Mouse (Mus musculus): ENCODE results near the gene Defb26. TPM values are rescaled to one million over a fixed set of nuclear protein-coding genes. Genes with fewer than 3 reads are reported as not detected.

Gene Defb26
- polyA plus RNA-seq, 1 experiment from 2014 or later, result not detected

DNA sequence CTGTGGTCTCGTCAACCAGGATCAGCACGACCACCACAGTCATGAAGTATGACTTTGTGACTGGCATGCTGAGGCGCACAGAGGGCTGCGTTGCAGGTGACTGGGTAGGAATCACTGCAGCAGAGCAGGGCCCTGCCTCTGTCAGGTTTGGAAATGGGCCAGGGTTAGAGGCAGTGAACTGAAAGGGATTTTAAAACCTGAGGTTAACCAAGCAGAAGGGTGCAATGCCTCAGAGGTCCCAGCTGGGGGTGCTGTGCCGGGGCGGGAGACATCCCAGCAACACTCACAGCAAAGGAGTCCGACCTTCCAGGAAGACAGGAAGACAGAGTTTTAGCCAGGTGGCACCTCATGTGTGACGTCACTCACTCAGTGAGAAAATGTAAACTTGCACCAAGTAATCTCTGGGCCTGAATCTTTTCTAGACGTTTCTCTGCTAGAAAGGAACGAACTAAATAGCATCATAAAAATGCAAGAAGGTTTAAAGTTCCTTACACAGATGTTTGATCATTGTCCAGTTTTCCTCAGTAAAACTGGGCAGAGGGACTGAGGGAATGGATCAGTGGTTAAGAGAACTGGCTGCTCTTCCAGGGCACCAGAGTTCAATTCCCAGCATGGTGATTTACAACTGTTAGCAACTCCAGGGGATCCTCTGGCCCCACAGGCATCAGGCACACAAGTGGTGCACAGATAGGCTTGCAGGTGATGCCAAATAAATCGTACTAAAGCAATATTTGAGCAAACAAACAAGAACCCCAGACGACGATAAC is 28.6 kb upstream of the Defb26 start, which contains the start of gene Defb29:
Gene Defb29 (minus strand): TSS at position 155 of the 767 bp plus-strand sequence.
- 47% methylated on average over 13 of the region's 13 CpGs for WGBS
- no peak within 1 kb of the TSS for H3K9ac ChIP-seq (replicated peaks; ENCODE audit: low read depth, low read length)
- no peak within 1 kb of the TSS for H3K4me2 ChIP-seq (replicated peaks; ENCODE audit: low read depth, low read length)
- no peaks in the 10 kb centered on the region for H3K9me3 ChIP-seq (ENCODE audit: control insufficient read depth, low read depth, low read length)
- H3K4me1 ChIP-seq (ENCODE audit: control insufficient read depth, insufficient read depth, low read length), result no peaks in the 10 kb centered on the region
- H3K27me3 ChIP-seq (ENCODE audit: control insufficient read depth, insufficient read depth, low read length), result no peaks in the 10 kb centered on the region
- no peak for ATAC-seq (ENCODE audit: insufficient number of reproducible peaks, insufficient read depth, low FRiP score, low read depth)
- H3K36me3 ChIP-seq (ENCODE audit: control insufficient read depth, insufficient read depth, low read length), result no peaks in the 10 kb centered on the region
- H3K4me3 ChIP-seq (ENCODE audit: low read depth, low read length), result no peak within 1 kb of the TSS
- no peak within 1 kb of the TSS for H3K27ac ChIP-seq (ENCODE audit: low read length)

DNA sequence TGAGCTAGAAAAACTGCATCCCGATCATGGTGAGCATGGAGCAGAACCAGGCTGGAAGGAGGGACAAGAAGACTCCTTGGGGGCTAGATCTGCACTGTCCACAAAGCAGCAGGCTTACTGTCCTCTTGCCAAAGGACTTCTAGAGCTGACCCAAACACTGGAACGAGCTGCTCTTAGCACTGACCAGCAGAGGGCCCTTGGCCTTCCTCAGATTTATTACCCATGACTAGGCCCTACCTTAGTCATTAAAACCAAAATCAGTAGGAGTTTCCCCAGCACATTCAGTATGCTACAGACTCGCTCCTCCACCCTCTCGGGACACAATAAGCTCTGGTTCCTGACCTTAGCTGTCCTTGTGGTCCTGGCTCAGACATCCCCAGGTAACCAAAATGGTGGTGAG is 6.5 kb upstream of the Defb26 start, which contains the start of gene Defb28:
Gene Defb28 (plus strand): TSS at position 275 of the 400 bp plus-strand sequence.
- Histone ChIP-seq H3K36me3 (ENCODE audit: control insufficient read depth, insufficient read depth, low read length) (no peaks in the 10 kb centered on the region), H3K27ac (ENCODE audit: low read length) (no peak within 1 kb of the TSS), H3K4me1 (ENCODE audit: control insufficient read depth, insufficient read depth, low read length) (no peaks in the 10 kb centered on the region), H3K4me2 (replicated peaks; ENCODE audit: low read depth, low read length) (no peak within 1 kb of the TSS), H3K9ac (replicated peaks; ENCODE audit: low read depth, low read length) (no peak within 1 kb of the TSS), H3K9me3 (ENCODE audit: control insufficient read depth, low read depth, low read length) (no peaks in the 10 kb centered on the region), H3K27me3 (ENCODE audit: control insufficient read depth, insufficient read depth, low read length) (no peaks in the 10 kb centered on the region), H3K4me3 (ENCODE audit: low read depth, low read length) (no peak within 1 kb of the TSS)
- ATAC-seq (ENCODE audit: insufficient number of reproducible peaks, insufficient read depth, low FRiP score, low read depth), result no peak
- 76% methylated on average over 4 of the region's 4 CpGs for WGBS

GRCm38 (mm10) chr2:152516084-152516483 is 4.6 kb upstream of the Defb26 start:
- Histone ChIP-seq H3K4me3 (ENCODE audit: low read depth, low read length) (no peak overlapping the region), H3K9me3 (ENCODE audit: control insufficient read depth, low read depth, low read length) (no peaks in the 10 kb centered on the region), H3K4me1 (ENCODE audit: control insufficient read depth, insufficient read depth, low read length) (no peaks in the 10 kb centered on the region), H3K27me3 (ENCODE audit: control insufficient read depth, insufficient read depth, low read length) (no peaks in the 10 kb centered on the region), H3K27ac (ENCODE audit: low read length) (no peak overlapping the region), H3K4me2 (replicated peaks; ENCODE audit: low read depth, low read length) (no peak overlapping the region), H3K36me3 (ENCODE audit: control insufficient read depth, insufficient read depth, low read length) (no peaks in the 10 kb centered on the region), H3K9ac (replicated peaks; ENCODE audit: low read depth, low read length) (no peak overlapping the region)
- 0 out of 2 replicates have a peak, but pooled peaks have one; percentile 37 for ATAC-seq (ENCODE audit: insufficient number of reproducible peaks, insufficient read depth, low FRiP score, low read depth)
- whole genome bisulfite sequencing, result 45% methylated on average over 4 of the region's 4 CpGs

- no peak overlapping the region for H3K27ac ChIP-seq (ENCODE audit: low read length)
- no peaks in the 10 kb centered on the region for H3K27me3 ChIP-seq (ENCODE audit: control insufficient read depth, insufficient read depth, low read length)
- WGBS, result 71% methylated on average over 2 of the region's 2 CpGs
- ATAC-seq (ENCODE audit: insufficient number of reproducible peaks, insufficient read depth, low FRiP score, low read depth), result no peak
- H3K4me2 ChIP-seq (replicated peaks; ENCODE audit: low read depth, low read length), result no peak overlapping the region
- H3K4me3 ChIP-seq (ENCODE audit: low read depth, low read length), result no peak overlapping the region
- no peaks in the 10 kb centered on the region for H3K9me3 ChIP-seq (ENCODE audit: control insufficient read depth, low read depth, low read length)
- H3K9ac ChIP-seq (replicated peaks; ENCODE audit: low read depth, low read length), result no peak overlapping the region
- no peaks in the 10 kb centered on the region for H3K36me3 ChIP-seq (ENCODE audit: control insufficient read depth, insufficient read depth, low read length)
- no peaks in the 10 kb centered on the region for H3K4me1 ChIP-seq (ENCODE audit: control insufficient read depth, insufficient read depth, low read length)
Measured at GRCm38 (mm10) chr2:152503950-152504349, 7.5 kb downstream of the Defb26 start.

GRCm38 (mm10) chr2:152500863-152501229 is 10.6 kb downstream of the Defb26 start:
- H3K27me3 ChIP-seq (ENCODE audit: control insufficient read depth, insufficient read depth, low read length), result no peaks in the 10 kb centered on the region
- no peaks in the 10 kb centered on the region for H3K4me1 ChIP-seq (ENCODE audit: control insufficient read depth, insufficient read depth, low read length)
- no peaks in the 10 kb centered on the region for H3K36me3 ChIP-seq (ENCODE audit: control insufficient read depth, insufficient read depth, low read length)
- H3K9ac ChIP-seq (replicated peaks; ENCODE audit: low read depth, low read length), result no peak overlapping the region
- no peak for ATAC-seq (ENCODE audit: insufficient number of reproducible peaks, insufficient read depth, low FRiP score, low read depth)
- H3K4me2 ChIP-seq (replicated peaks; ENCODE audit: low read depth, low read length), result no peak overlapping the region
- H3K9me3 ChIP-seq (ENCODE audit: control insufficient read depth, low read depth, low read length), result no peaks in the 10 kb centered on the region
- WGBS, result 77% methylated on average over 6 of the region's 6 CpGs
- no peak overlapping the region for H3K4me3 ChIP-seq (ENCODE audit: low read depth, low read length)
- H3K27ac ChIP-seq (ENCODE audit: low read length), result no peak overlapping the region

DNA sequence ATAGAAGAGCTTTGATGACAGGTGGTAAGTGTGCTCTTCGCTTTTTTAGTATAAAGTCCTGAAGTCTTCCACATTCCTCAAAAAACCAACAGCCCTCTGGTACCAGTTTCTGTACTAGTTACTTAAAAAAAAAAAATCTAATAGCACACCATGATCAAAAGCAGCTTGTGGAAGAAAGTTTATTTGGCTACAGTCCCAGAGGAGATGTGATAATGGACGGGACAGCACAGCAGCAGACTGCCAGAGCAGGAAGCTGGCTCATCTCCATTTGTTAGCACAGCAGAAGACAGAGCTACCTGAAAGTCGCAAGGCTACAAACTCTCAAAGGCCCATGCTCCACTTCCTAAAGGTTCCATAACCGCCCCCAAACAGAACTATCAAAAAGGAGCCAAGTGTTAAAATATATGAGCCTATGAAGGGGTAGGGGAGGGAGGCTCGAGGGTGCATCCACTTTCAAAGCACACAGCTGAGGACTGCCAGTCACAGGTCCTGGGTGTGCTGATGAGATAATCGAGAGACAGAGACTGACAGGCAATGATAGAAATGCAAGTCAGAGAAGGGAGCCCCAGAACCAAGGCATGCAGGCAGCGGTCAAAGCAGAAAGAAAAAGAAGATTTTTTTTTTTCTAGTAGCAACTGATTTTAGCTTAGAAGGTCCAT is 11.2 kb downstream of the Defb26 start:
- 70% methylated on average over 7 of the region's 7 CpGs for WGBS

DNA sequence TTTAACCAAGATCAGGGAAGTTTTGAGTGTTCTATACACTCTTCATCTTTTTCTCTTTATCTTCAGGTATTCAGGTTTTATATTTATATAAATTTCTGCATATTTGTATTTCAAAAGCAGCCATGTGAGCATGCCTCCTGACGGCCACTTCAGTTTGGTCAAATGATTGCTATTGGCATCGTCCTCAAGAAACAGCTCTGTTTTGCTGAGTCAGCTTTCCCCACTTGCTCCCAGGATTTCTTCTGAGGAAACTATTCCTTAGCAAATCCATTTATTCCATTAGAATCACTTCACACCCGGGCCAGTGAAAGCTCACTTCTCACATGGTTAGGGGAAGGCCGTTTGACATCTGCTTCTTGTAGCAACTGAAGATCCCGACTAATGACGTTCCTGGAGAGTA is 13.5 kb downstream of the Defb26 start:
- WGBS, result 65% methylated on average over 6 of the region's 6 CpGs
- no peak overlapping the region for H3K4me3 ChIP-seq (ENCODE audit: low read depth, low read length)
- ATAC-seq (ENCODE audit: insufficient number of reproducible peaks, insufficient read depth, low FRiP score, low read depth), result no peak

More for the DNA sequence above, 11.2 kb downstream of the Defb26 start:
- Histone ChIP-seq H3K9me3 (ENCODE audit: control insufficient read depth, low read depth, low read length) (no peaks in the 10 kb centered on the region), H3K9ac (replicated peaks; ENCODE audit: low read depth, low read length) (no peak overlapping the region), H3K27ac (ENCODE audit: low read length) (no peak overlapping the region), H3K4me2 (replicated peaks; ENCODE audit: low read depth, low read length) (no peak overlapping the region), H3K27me3 (ENCODE audit: control insufficient read depth, insufficient read depth, low read length) (no peaks in the 10 kb centered on the region), H3K4me1 (ENCODE audit: control insufficient read depth, insufficient read depth, low read length) (no peaks in the 10 kb centered on the region), H3K36me3 (ENCODE audit: control insufficient read depth, insufficient read depth, low read length) (no peaks in the 10 kb centered on the region), H3K4me3 (ENCODE audit: low read depth, low read length) (no peak overlapping the region)
- ATAC-seq (ENCODE audit: insufficient number of reproducible peaks, insufficient read depth, low FRiP score, low read depth), result no peak

GRCm38 (mm10) chr2:152493151-152493550 is 18.3 kb downstream of the Defb26 start:
- no peaks in the 10 kb centered on the region for H3K9me3 ChIP-seq (ENCODE audit: control insufficient read depth, low read depth, low read length)
- no peak overlapping the region for H3K4me2 ChIP-seq (replicated peaks; ENCODE audit: low read depth, low read length)
- 69% methylated on average over 6 of the region's 6 CpGs for WGBS
- H3K9ac ChIP-seq (replicated peaks; ENCODE audit: low read depth, low read length), result no peak overlapping the region
- ATAC-seq (ENCODE audit: insufficient number of reproducible peaks, insufficient read depth, low FRiP score, low read depth), result no peak
- no peak overlapping the region for H3K27ac ChIP-seq (ENCODE audit: low read length)
- no peaks in the 10 kb centered on the region for H3K36me3 ChIP-seq (ENCODE audit: control insufficient read depth, insufficient read depth, low read length)
- no peaks in the 10 kb centered on the region for H3K27me3 ChIP-seq (ENCODE audit: control insufficient read depth, insufficient read depth, low read length)
- no peaks in the 10 kb centered on the region for H3K4me1 ChIP-seq (ENCODE audit: control insufficient read depth, insufficient read depth, low read length)
- H3K4me3 ChIP-seq (ENCODE audit: low read depth, low read length), result no peak overlapping the region

More for the DNA sequence above, 13.5 kb downstream of the Defb26 start:
- H3K9ac ChIP-seq (replicated peaks; ENCODE audit: low read depth, low read length), result no peak overlapping the region
- H3K4me2 ChIP-seq (replicated peaks; ENCODE audit: low read depth, low read length), result no peak overlapping the region
- no peaks in the 10 kb centered on the region for H3K36me3 ChIP-seq (ENCODE audit: control insufficient read depth, insufficient read depth, low read length)
- H3K4me1 ChIP-seq (ENCODE audit: control insufficient read depth, insufficient read depth, low read length), result no peaks in the 10 kb centered on the region
- H3K9me3 ChIP-seq (ENCODE audit: control insufficient read depth, low read depth, low read length), result no peaks in the 10 kb centered on the region
- H3K27ac ChIP-seq (ENCODE audit: low read length), result no peak overlapping the region
- no peaks in the 10 kb centered on the region for H3K27me3 ChIP-seq (ENCODE audit: control insufficient read depth, insufficient read depth, low read length)
